Mouse (Mus musculus): ENCODE data around the gene Tnfsfm13. TPM values are rescaled to one million over a fixed set of nuclear protein-coding genes. Genes with fewer than 3 reads are reported as not detected.
"Not testable (repeated sequence)": the region's sequence is repeated elsewhere in the genome, so short reads cannot be mapped to it uniquely, and the experiment has no call there.

Gene Tnfsfm13
- polyA plus RNA-seq, 1 experiment from 2014 or later: 3.0 TPM

GRCm38 (mm10) chr11:69707873-69708381 lies 12.0 kb upstream of the Tnfsfm13 start:
- H3K9ac ChIP-seq (ENCODE audit: low read depth, low read length): no peak overlapping the region
- WGBS: 80% methylated on average over 4 of the region's 4 CpGs
- no peak overlapping the region for H3K27ac ChIP-seq (ENCODE audit: low read length)
- H3K4me2 ChIP-seq (ENCODE audit: low read depth, low read length): no peak overlapping the region
- no peak for ATAC-seq
- no peaks in the 10 kb centered on the region for H3K27me3 ChIP-seq (replicated peaks; ENCODE audit: control insufficient read depth, insufficient read depth, low read length)
- H3K4me1 ChIP-seq (ENCODE audit: control insufficient read depth, insufficient read depth, low read length): no peaks in the 10 kb centered on the region
- no peak overlapping the region for H3K4me3 ChIP-seq (ENCODE audit: low read length)
- no peaks in the 10 kb centered on the region for H3K36me3 ChIP-seq (ENCODE audit: control insufficient read depth, insufficient read depth, low read length)
- no peaks in the 10 kb centered on the region for H3K9me3 ChIP-seq (ENCODE audit: control insufficient read depth, low read length)

GRCm38 (mm10) chr11:69707480-69707847 lies 11.6 kb upstream of the Tnfsfm13 start:
- no peak for ATAC-seq
- no peak overlapping the region for H3K9ac ChIP-seq (ENCODE audit: low read depth, low read length)
- no peak overlapping the region for H3K27ac ChIP-seq (ENCODE audit: low read length)
- 85% methylated on average over 4 of the region's 4 CpGs for WGBS
- no peaks in the 10 kb centered on the region for H3K9me3 ChIP-seq (ENCODE audit: control insufficient read depth, low read length)
- no peak overlapping the region for H3K4me3 ChIP-seq (ENCODE audit: low read length)
- no peak overlapping the region for H3K4me2 ChIP-seq (ENCODE audit: low read depth, low read length)
- no peaks in the 10 kb centered on the region for H3K27me3 ChIP-seq (replicated peaks; ENCODE audit: control insufficient read depth, insufficient read depth, low read length)
- no peaks in the 10 kb centered on the region for H3K36me3 ChIP-seq (ENCODE audit: control insufficient read depth, insufficient read depth, low read length)
- H3K4me1 ChIP-seq (ENCODE audit: control insufficient read depth, insufficient read depth, low read length): no peaks in the 10 kb centered on the region

- Histone ChIP-seq H3K36me3 (ENCODE audit: control insufficient read depth, insufficient read depth, low read length) (no peaks in the 10 kb centered on the region), H3K9ac (ENCODE audit: low read depth, low read length) (no peak overlapping the region), H3K27ac (ENCODE audit: low read length) (no peak overlapping the region), H3K4me2 (ENCODE audit: low read depth, low read length) (no peak overlapping the region), H3K9me3 (ENCODE audit: control insufficient read depth, low read length) (no peaks in the 10 kb centered on the region), H3K4me3 (ENCODE audit: low read length) (no peak overlapping the region), H3K27me3 (replicated peaks; ENCODE audit: control insufficient read depth, insufficient read depth, low read length) (no peaks in the 10 kb centered on the region), H3K4me1 (ENCODE audit: control insufficient read depth, insufficient read depth, low read length) (no peaks in the 10 kb centered on the region)
- no peak for ATAC-seq
- WGBS: 48% methylated on average over 6 of the region's 6 CpGs
These were observed 11.0 kb upstream of the Tnfsfm13 start for GRCm38 (mm10) chr11:69706775-69707479.

GRCm38 (mm10) chr11:69704613-69705010 lies 8.7 kb upstream of the Tnfsfm13 start:
- Histone ChIP-seq H3K4me1 (ENCODE audit: control insufficient read depth, insufficient read depth, low read length) (no peaks in the 10 kb centered on the region), H3K36me3 (ENCODE audit: control insufficient read depth, insufficient read depth, low read length) (no peaks in the 10 kb centered on the region), H3K9me3 (ENCODE audit: control insufficient read depth, low read length) (no peaks in the 10 kb centered on the region), H3K4me2 (ENCODE audit: low read depth, low read length) (no peak overlapping the region), H3K27ac (ENCODE audit: low read length) (no peak overlapping the region), H3K27me3 (replicated peaks; ENCODE audit: control insufficient read depth, insufficient read depth, low read length) (no peaks in the 10 kb centered on the region), H3K9ac (ENCODE audit: low read depth, low read length) (no peak overlapping the region), H3K4me3 (ENCODE audit: low read length) (no peak overlapping the region)
- no peak for ATAC-seq
- WGBS: 44% methylated on average over 2 of the region's 2 CpGs

GRCm38 (mm10) chr11:69703814-69704612 lies 8.1 kb upstream of the Tnfsfm13 start:
- Histone ChIP-seq H3K36me3 (ENCODE audit: control insufficient read depth, insufficient read depth, low read length) (no peaks in the 10 kb centered on the region), H3K4me1 (ENCODE audit: control insufficient read depth, insufficient read depth, low read length) (no peaks in the 10 kb centered on the region), H3K9ac (ENCODE audit: low read depth, low read length) (no peak overlapping the region), H3K4me3 (ENCODE audit: low read length) (no peak overlapping the region), H3K9me3 (ENCODE audit: control insufficient read depth, low read length) (no peaks in the 10 kb centered on the region), H3K27me3 (replicated peaks; ENCODE audit: control insufficient read depth, insufficient read depth, low read length) (no peaks in the 10 kb centered on the region), H3K27ac (ENCODE audit: low read length) (no peak overlapping the region), H3K4me2 (ENCODE audit: low read depth, low read length) (no peak overlapping the region)
- ATAC-seq: no peak
- 61% methylated on average over 8 of the region's 8 CpGs for WGBS

- not testable (repeated sequence) for H3K4me2 ChIP-seq (ENCODE audit: low read depth, low read length); H3K9me3 ChIP-seq (ENCODE audit: control insufficient read depth, low read length); H3K27ac ChIP-seq (ENCODE audit: low read length); ATAC-seq; H3K4me3 ChIP-seq (ENCODE audit: low read length); H3K4me1 ChIP-seq (ENCODE audit: control insufficient read depth, insufficient read depth, low read length); H3K9ac ChIP-seq (ENCODE audit: low read depth, low read length); H3K27me3 ChIP-seq (replicated peaks; ENCODE audit: control insufficient read depth, insufficient read depth, low read length); H3K36me3 ChIP-seq (ENCODE audit: control insufficient read depth, insufficient read depth, low read length)
- 66% methylated on average over 2 of the region's 3 CpGs for WGBS
These were observed 7.5 kb upstream of the Tnfsfm13 start for GRCm38 (mm10) chr11:69703381-69703780.

- H3K36me3 ChIP-seq (ENCODE audit: control insufficient read depth, insufficient read depth, low read length); H3K9ac ChIP-seq (ENCODE audit: low read depth, low read length); H3K9me3 ChIP-seq (ENCODE audit: control insufficient read depth, low read length); H3K27me3 ChIP-seq (replicated peaks; ENCODE audit: control insufficient read depth, insufficient read depth, low read length); H3K4me1 ChIP-seq (ENCODE audit: control insufficient read depth, insufficient read depth, low read length); H3K4me2 ChIP-seq (ENCODE audit: low read depth, low read length); H3K27ac ChIP-seq (ENCODE audit: low read length); ATAC-seq; H3K4me3 ChIP-seq (ENCODE audit: low read length): not testable (repeated sequence)
- 95% methylated on average over 9 of the region's 10 CpGs for WGBS
These were observed 7.0 kb upstream of the Tnfsfm13 start for GRCm38 (mm10) chr11:69702886-69703285.

- WGBS: 19% methylated on average over 1 of the region's 1 CpGs
- Histone ChIP-seq H3K4me2 (ENCODE audit: low read depth, low read length) (no peak overlapping the region), H3K4me3 (ENCODE audit: low read length) (no peak overlapping the region), H3K4me1 (ENCODE audit: control insufficient read depth, insufficient read depth, low read length) (peaks cover 4% of the 10 kb centered on the region), H3K36me3 (ENCODE audit: control insufficient read depth, insufficient read depth, low read length) (no peaks in the 10 kb centered on the region), H3K9me3 (ENCODE audit: control insufficient read depth, low read length) (no peaks in the 10 kb centered on the region), H3K27ac (ENCODE audit: low read length) (no peak overlapping the region), H3K27me3 (replicated peaks; ENCODE audit: control insufficient read depth, insufficient read depth, low read length) (no peaks in the 10 kb centered on the region), H3K9ac (ENCODE audit: low read depth, low read length) (no peak overlapping the region)
- ATAC-seq: no peak
These were observed 3.7 kb upstream of the Tnfsfm13 start for GRCm38 (mm10) chr11:69699595-69699994.

GRCm38 (mm10) chr11:69698574-69698973 lies 2.7 kb upstream of the Tnfsfm13 start:
- no peaks in the 10 kb centered on the region for H3K27me3 ChIP-seq (replicated peaks; ENCODE audit: control insufficient read depth, insufficient read depth, low read length)
- WGBS: 69% methylated on average over 5 of the region's 5 CpGs

More at GRCm38 (mm10) chr11:69698574-69698973, 2.7 kb upstream of the Tnfsfm13 start:
- Histone ChIP-seq H3K9me3 (ENCODE audit: control insufficient read depth, low read length) (no peaks in the 10 kb centered on the region), H3K27ac (ENCODE audit: low read length) (no peak overlapping the region), H3K4me1 (ENCODE audit: control insufficient read depth, insufficient read depth, low read length) (peaks cover 4% of the 10 kb centered on the region), H3K4me2 (ENCODE audit: low read depth, low read length) (no peak overlapping the region), H3K36me3 (ENCODE audit: control insufficient read depth, insufficient read depth, low read length) (no peaks in the 10 kb centered on the region), H3K9ac (ENCODE audit: low read depth, low read length) (no peak overlapping the region), H3K4me3 (ENCODE audit: low read length) (no peak overlapping the region)
- ATAC-seq: no peak

Data from intestine, embryonic 16.5 days (tissue).